Mouse (Mus musculus): ENCODE data around the gene Ostf1. TPM values are rescaled to one million over a fixed set of nuclear protein-coding genes. Genes with fewer than 3 reads are reported as not detected.

The Ostf1 gene
- 106 and 108 TPM in 2 replicates for polyA plus RNA-seq (2015; fragmentation: Nextera tagmentation; extraction: Ambion mirVana)

DNA sequence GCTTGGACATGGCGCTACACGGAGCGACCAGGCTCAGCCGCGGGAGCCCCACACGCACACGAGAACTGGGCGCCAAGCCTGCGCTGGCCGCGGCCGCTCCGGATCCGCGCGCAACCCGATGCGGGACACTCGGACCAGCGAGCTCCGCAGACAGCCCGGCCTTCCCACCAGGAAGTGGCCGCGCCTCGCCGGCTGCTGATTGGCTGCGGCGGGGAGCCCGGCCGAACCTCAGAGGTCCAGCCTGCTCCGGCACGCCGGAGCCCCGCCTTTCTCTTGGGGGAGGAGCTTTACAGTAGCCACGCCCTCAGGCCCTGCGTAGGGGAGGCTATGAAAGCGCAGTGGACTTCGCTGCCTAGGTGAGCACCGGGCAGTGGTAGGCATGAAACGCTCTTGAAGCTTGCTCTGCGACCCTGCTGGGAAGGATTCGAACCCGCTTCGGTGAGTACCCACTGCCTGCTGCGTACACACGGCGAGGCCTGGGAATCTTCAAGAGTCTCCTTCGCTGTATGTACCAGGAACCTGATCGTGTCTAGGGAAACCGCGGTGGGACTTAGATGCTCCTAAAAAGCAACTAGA is at the start of gene Ostf1, which contains the start of gene Nmrk1:
Gene Ostf1, minus strand, starts transcription at position 180 of the 576 bp plus-strand sequence.
Gene Nmrk1, plus strand, starts transcription at position 307 of the 576 bp plus-strand sequence.
- peak within 1 kb of the TSS; percentile 85 for H3K4me3 ChIP-seq (ENCODE audit: low read length)
- H3K27me3 ChIP-seq (replicated peaks; ENCODE audit: control insufficient read depth, insufficient read depth, low read length): no peaks in the 10 kb centered on the region
- WGBS: 1% methylated on average over 51 of the region's 51 CpGs
- ATAC-seq: peak; percentile 98
- peak within 1 kb of the TSS; percentile 76 for H3K4me2 ChIP-seq (ENCODE audit: low read depth, low read length)
- no peaks in the 10 kb centered on the region for H3K9me3 ChIP-seq (ENCODE audit: control insufficient read depth, low read length)
- H3K4me1 ChIP-seq (ENCODE audit: control insufficient read depth, insufficient read depth, low read length): 0 out of 2 replicates have a peak, but pooled peaks cover 7% of the 10 kb centered on the region
- H3K27ac ChIP-seq (ENCODE audit: low read length): peak within 1 kb of the TSS; percentile 92
- no peaks in the 10 kb centered on the region for H3K36me3 ChIP-seq (ENCODE audit: control insufficient read depth, insufficient read depth, low read length)
- H3K9ac ChIP-seq (ENCODE audit: low read depth, low read length): peak within 1 kb of the TSS; percentile 75

DNA sequence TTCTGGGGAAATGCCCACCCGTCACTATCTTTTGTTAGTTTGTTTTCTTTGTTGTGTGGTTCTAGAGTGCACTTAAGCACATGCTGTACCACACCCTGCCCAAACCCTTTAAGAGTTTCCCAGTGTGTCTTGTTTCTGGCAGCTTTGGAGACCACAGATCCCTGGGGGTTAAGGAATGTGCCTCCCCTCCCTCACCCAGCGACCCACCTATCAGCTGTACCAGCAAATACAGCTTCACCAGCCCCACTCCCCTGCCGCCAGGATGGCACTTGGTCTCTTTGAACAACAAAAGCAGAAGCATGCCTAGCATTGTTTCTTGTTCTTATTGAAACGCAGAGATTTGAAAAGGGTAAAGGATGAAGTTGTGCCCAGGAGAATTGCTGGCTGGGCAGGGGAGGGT is 41.5 kb upstream of the Ostf1 start:
- H3K27ac ChIP-seq (ENCODE audit: low read length): no peak overlapping the region
- no peaks in the 10 kb centered on the region for H3K36me3 ChIP-seq (ENCODE audit: control insufficient read depth, insufficient read depth, low read length)
- H3K4me3 ChIP-seq (ENCODE audit: low read length): no peak overlapping the region
- no peak overlapping the region for H3K9ac ChIP-seq (ENCODE audit: low read depth, low read length)
- no peaks in the 10 kb centered on the region for H3K27me3 ChIP-seq (replicated peaks; ENCODE audit: control insufficient read depth, insufficient read depth, low read length)
- no peak for ATAC-seq
- WGBS: 49% methylated on average over 4 of the region's 4 CpGs
- no peaks in the 10 kb centered on the region for H3K9me3 ChIP-seq (ENCODE audit: control insufficient read depth, low read length)
- peak overlapping the region; percentile 31; the same call in 1 of the 2 replicates for H3K4me2 ChIP-seq (ENCODE audit: low read depth, low read length)
- peaks cover 16% of the 10 kb centered on the region for H3K4me1 ChIP-seq (ENCODE audit: control insufficient read depth, insufficient read depth, low read length)

DNA sequence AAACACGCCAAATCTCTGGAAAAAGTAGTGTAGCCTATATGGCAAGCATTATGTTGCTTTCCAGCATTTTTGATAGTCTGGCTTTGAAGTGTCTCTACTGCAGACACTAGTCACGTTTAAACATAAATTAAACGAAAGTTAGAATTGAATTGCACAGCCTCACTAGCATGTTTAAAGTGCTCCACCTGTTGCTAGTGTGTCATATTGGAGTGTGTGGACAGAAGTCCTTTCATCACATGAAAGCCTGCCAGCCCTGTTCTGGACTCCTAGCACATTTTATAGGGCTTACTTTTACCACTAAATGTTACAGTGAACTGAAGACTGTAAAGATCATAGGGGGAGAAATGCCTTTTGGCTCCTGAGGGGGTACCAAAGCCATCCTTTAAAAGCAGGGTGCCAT is 40.9 kb upstream of the Ostf1 start:
- H3K9ac ChIP-seq (ENCODE audit: low read depth, low read length): no peak overlapping the region
- ATAC-seq: no peak
- peak overlapping the region; percentile 7; the same call in 1 of the 2 replicates for H3K4me2 ChIP-seq (ENCODE audit: low read depth, low read length)
- H3K4me1 ChIP-seq (ENCODE audit: control insufficient read depth, insufficient read depth, low read length): peaks cover 16% of the 10 kb centered on the region
- WGBS: 65% methylated on average over 3 of the region's 3 CpGs
- H3K36me3 ChIP-seq (ENCODE audit: control insufficient read depth, insufficient read depth, low read length): no peaks in the 10 kb centered on the region
- no peaks in the 10 kb centered on the region for H3K27me3 ChIP-seq (replicated peaks; ENCODE audit: control insufficient read depth, insufficient read depth, low read length)
- no peak overlapping the region for H3K4me3 ChIP-seq (ENCODE audit: low read length)
- H3K27ac ChIP-seq (ENCODE audit: low read length): no peak overlapping the region
- H3K9me3 ChIP-seq (ENCODE audit: control insufficient read depth, low read length): no peaks in the 10 kb centered on the region

DNA sequence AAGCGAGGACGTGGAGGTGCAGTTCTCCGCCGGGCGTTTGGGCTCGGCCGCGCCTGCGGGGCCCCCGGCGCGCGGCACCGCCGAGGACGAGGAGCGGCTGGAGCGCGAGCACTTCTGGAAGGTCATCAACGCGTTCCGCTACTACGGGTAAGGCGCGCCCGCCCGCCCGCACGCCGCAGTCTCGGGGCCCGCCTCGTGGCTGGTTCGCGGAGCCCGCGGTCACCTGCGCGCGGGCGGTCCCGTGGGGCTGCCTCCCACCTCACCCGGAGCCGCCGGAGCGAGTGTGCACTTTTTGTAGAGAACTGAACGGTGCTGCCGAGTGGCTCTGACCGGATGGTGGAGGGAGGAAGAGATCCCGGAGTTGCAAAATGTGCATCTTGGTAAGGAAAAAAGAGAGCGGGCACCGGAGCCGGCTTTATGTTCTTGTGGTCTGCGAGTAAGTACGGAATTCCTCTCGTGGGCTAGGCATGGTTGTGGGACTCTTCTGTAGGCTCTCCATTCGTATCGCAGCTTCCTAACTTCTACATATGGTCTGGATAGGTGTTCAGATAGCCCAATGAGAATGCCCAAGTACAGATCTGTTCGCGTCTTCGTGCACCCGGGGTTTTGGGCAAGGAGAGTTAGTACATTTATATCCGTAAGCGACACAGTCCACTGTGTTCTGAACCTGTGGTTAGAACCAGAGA is 39.6 kb upstream of the Ostf1 start:
- peak overlapping the region; percentile 84 for H3K9ac ChIP-seq (ENCODE audit: low read depth, low read length)
- peak overlapping the region; percentile 64 for H3K4me2 ChIP-seq (ENCODE audit: low read depth, low read length)
- no peaks in the 10 kb centered on the region for H3K36me3 ChIP-seq (ENCODE audit: control insufficient read depth, insufficient read depth, low read length)
- H3K27ac ChIP-seq (ENCODE audit: low read length): peak overlapping the region; percentile 78
- H3K9me3 ChIP-seq (ENCODE audit: control insufficient read depth, low read length): no peaks in the 10 kb centered on the region
- peak overlapping the region; percentile 68 for H3K4me3 ChIP-seq (ENCODE audit: low read length)
- ATAC-seq: peak; percentile 80
- H3K4me1 ChIP-seq (ENCODE audit: control insufficient read depth, insufficient read depth, low read length): peaks cover 16% of the 10 kb centered on the region
- WGBS: under 1% methylated on average over 55 of the region's 64 CpGs
- H3K27me3 ChIP-seq (replicated peaks; ENCODE audit: control insufficient read depth, insufficient read depth, low read length): no peaks in the 10 kb centered on the region

DNA sequence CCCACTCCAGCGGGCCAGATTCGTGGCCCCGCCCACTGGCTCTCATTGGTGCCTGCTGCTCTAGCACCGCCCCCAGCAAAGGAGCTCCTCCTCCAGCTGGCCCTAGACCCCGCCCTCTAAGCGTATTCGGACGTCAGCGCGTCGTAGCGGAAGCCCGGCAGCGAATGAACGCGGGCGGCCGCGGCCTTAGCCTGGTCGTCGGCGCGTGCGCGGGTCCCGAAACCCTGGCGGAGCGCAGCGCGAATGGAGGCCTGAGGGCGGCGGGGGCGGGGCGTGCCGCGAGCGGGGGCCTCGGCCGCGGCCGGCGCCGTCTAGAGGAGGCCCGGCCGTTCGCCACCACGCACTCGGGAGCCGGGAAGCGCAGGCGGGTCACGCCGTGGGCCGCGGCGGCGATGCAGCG is 39.0 kb upstream of the Ostf1 start, which contains the start of gene Carnmt1:
Gene Carnmt1, plus strand, starts transcription at position 157 of the 400 bp plus-strand sequence.
- WGBS: under 1% methylated on average over 53 of the region's 58 CpGs
- Histone ChIP-seq H3K4me2 (ENCODE audit: low read depth, low read length) (peak within 1 kb of the TSS; percentile 64), H3K4me3 (ENCODE audit: low read length) (peak within 1 kb of the TSS; percentile 68), H3K27ac (ENCODE audit: low read length) (peak within 1 kb of the TSS; percentile 78), H3K36me3 (ENCODE audit: control insufficient read depth, insufficient read depth, low read length) (no peaks in the 10 kb centered on the region), H3K9me3 (ENCODE audit: control insufficient read depth, low read length) (no peaks in the 10 kb centered on the region), H3K4me1 (ENCODE audit: control insufficient read depth, insufficient read depth, low read length) (peaks cover 16% of the 10 kb centered on the region), H3K27me3 (replicated peaks; ENCODE audit: control insufficient read depth, insufficient read depth, low read length) (no peaks in the 10 kb centered on the region), H3K9ac (ENCODE audit: low read depth, low read length) (peak within 1 kb of the TSS; percentile 84)
- peak; percentile 98 for ATAC-seq

DNA sequence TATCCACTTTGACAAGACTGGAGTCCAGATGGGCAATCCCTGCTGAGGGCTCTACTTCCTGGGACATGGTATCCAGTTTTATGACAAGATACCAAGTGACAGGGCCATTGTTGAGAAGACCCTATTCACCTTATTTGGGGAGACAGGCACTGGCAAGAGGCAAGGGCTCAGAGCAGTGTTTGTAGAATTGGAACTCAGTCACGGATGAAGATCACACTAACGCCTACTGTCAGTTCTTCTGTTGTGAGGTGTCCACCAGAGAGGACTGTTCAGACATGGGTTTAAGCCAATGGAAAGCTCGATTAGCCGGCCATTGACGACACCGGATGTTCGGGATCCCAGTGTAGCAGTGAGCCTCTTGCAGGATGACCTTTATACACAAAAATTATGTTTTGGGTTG is 37.9 kb upstream of the Ostf1 start:
- H3K4me3 ChIP-seq (ENCODE audit: low read length): no peak overlapping the region
- H3K4me1 ChIP-seq (ENCODE audit: control insufficient read depth, insufficient read depth, low read length): peaks cover 16% of the 10 kb centered on the region
- H3K27ac ChIP-seq (ENCODE audit: low read length): 0 out of 2 replicates have a peak overlapping the region, but pooled peaks have one; percentile 78
- H3K36me3 ChIP-seq (ENCODE audit: control insufficient read depth, insufficient read depth, low read length): no peaks in the 10 kb centered on the region
- WGBS: 98% methylated on average over 7 of the region's 7 CpGs
- no peak for ATAC-seq
- H3K27me3 ChIP-seq (replicated peaks; ENCODE audit: control insufficient read depth, insufficient read depth, low read length): no peaks in the 10 kb centered on the region
- no peak overlapping the region for H3K9ac ChIP-seq (ENCODE audit: low read depth, low read length)
- H3K4me2 ChIP-seq (ENCODE audit: low read depth, low read length): no peak overlapping the region
- H3K9me3 ChIP-seq (ENCODE audit: control insufficient read depth, low read length): no peaks in the 10 kb centered on the region

DNA sequence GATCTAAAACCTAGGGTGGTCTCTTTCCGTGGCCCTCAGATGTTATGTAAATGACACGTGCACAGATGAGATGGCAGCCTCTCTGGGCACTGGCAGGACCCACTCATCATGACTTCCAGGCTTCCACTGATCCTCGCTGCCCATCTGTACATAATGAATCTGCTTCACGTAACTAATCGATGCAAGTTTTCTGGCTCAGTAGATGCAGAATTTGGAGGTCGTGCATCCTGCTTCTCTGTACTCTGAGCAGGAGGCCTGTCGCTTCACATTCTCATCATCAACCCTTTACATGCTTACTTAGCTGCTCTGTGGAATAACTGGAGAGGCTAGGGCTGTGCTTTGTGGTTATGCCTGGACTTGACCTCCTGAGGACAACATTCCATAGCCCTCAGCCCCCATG is 35.3 kb upstream of the Ostf1 start:
- no peak overlapping the region for H3K9ac ChIP-seq (ENCODE audit: low read depth, low read length)
- H3K4me1 ChIP-seq (ENCODE audit: control insufficient read depth, insufficient read depth, low read length): peaks cover 2% of the 10 kb centered on the region
- H3K4me3 ChIP-seq (ENCODE audit: low read length): no peak overlapping the region
- no peaks in the 10 kb centered on the region for H3K27me3 ChIP-seq (replicated peaks; ENCODE audit: control insufficient read depth, insufficient read depth, low read length)
- H3K4me2 ChIP-seq (ENCODE audit: low read depth, low read length): no peak overlapping the region
- no peak overlapping the region for H3K27ac ChIP-seq (ENCODE audit: low read length)
- WGBS: 88% methylated on average over 7 of the region's 7 CpGs
- no peaks in the 10 kb centered on the region for H3K36me3 ChIP-seq (ENCODE audit: control insufficient read depth, insufficient read depth, low read length)
- ATAC-seq: no peak
- no peaks in the 10 kb centered on the region for H3K9me3 ChIP-seq (ENCODE audit: control insufficient read depth, low read length)

DNA sequence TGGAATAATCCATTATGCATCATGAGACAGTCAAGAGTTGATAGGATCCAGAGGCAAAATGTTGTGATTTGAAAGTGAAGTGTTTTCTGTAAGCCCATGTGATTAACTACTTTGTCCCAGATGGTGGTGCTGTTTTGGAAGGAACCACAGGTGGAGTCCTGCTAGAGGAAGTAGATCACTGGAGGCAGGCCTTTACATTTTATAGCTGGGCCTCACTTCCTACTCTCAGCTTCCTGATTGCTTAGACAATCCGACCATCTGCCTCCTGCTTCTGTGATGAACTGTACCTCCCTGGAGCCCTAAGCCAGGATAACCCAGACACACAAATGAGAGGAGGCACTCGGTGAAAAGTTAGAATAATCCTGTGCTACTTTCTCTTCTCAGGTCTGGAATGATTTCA is 32.3 kb upstream of the Ostf1 start:
- no peak overlapping the region for H3K4me3 ChIP-seq (ENCODE audit: low read length)
- no peaks in the 10 kb centered on the region for H3K9me3 ChIP-seq (ENCODE audit: control insufficient read depth, low read length)
- WGBS: 39% methylated on average over 2 of the region's 2 CpGs
- H3K9ac ChIP-seq (ENCODE audit: low read depth, low read length): no peak overlapping the region
- H3K4me1 ChIP-seq (ENCODE audit: control insufficient read depth, insufficient read depth, low read length): no peaks in the 10 kb centered on the region
- H3K27me3 ChIP-seq (replicated peaks; ENCODE audit: control insufficient read depth, insufficient read depth, low read length): no peaks in the 10 kb centered on the region
- H3K4me2 ChIP-seq (ENCODE audit: low read depth, low read length): no peak overlapping the region
- no peaks in the 10 kb centered on the region for H3K36me3 ChIP-seq (ENCODE audit: control insufficient read depth, insufficient read depth, low read length)
- no peak overlapping the region for H3K27ac ChIP-seq (ENCODE audit: low read length)
- no peak for ATAC-seq

DNA sequence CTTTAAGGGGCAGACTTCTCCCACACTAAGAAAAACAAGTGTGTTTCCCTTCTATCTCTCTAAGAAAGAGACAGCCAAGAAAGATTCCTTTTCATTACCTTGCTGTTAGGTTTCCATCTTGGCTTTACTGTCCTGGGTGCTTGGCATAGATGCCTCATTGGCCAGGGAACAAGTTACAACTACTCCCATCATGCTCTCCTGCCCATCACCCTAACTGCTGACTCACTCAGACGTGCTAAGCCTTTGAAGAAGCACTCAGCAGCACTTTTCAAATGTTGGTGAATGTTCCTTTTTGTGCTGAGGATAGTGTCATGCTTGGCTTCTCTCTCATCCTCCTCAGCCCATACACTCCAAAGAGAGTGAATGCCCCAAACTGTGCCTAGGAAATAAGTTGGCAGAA is 30.1 kb upstream of the Ostf1 start:
- ATAC-seq: no peak
- H3K36me3 ChIP-seq (ENCODE audit: control insufficient read depth, insufficient read depth, low read length): no peaks in the 10 kb centered on the region
- H3K4me2 ChIP-seq (ENCODE audit: low read depth, low read length): no peak overlapping the region
- H3K27ac ChIP-seq (ENCODE audit: low read length): no peak overlapping the region
- H3K27me3 ChIP-seq (replicated peaks; ENCODE audit: control insufficient read depth, insufficient read depth, low read length): no peaks in the 10 kb centered on the region
- WGBS: 58% methylated on average over 1 of the region's 1 CpGs
- no peaks in the 10 kb centered on the region for H3K9me3 ChIP-seq (ENCODE audit: control insufficient read depth, low read length)
- H3K4me3 ChIP-seq (ENCODE audit: low read length): no peak overlapping the region
- H3K4me1 ChIP-seq (ENCODE audit: control insufficient read depth, insufficient read depth, low read length): no peaks in the 10 kb centered on the region
- no peak overlapping the region for H3K9ac ChIP-seq (ENCODE audit: low read depth, low read length)

Measured in intestine, embryonic 16.5 days (tissue).